Mouse (Mus musculus) megakaryocyte, embryonic 14.5 days (primary cell): ENCODE results near the gene Ntrk3. TPM values are rescaled to one million over a fixed set of nuclear protein-coding genes. Genes with fewer than 3 reads are reported as not detected.

Experiments
- H3K27me3 ChIP-seq: replicated peaks from 2 replicates; pipeline ENCODE3; 2012; ENCODE audit warnings: inconsistent platforms
- H3K36me3 ChIP-seq: replicated peaks from 2 replicates; pipeline ENCODE3; 2012; ENCODE audit warnings: low read length, inconsistent platforms, mixed read lengths
- H3K4me1 ChIP-seq: 2 replicates; pipeline ENCODE4 v1.6.1; 2012; ENCODE audit warnings: inconsistent platforms
- H3K4me3 ChIP-seq: replicated peaks from 2 replicates; pipeline ENCODE3; 2012; ENCODE audit warnings: moderate library complexity, mild to moderate bottlenecking, inconsistent platforms
- H3K9me3 ChIP-seq: 2 replicates; pipeline ENCODE4 v1.6.1; 2012; ENCODE audit warnings: inconsistent platforms
- FLI1 ChIP-seq: IDR thresholded peaks from 2 replicates; pipeline ENCODE4 v1.6.1; 2012; ENCODE audit warnings: low read length, inconsistent platforms, mixed read lengths
- GATA1 ChIP-seq: IDR thresholded peaks from 3 replicates; pipeline ENCODE4 v1.6.1; 2012; ENCODE audit warnings: mixed read lengths, low read length, inconsistent platforms, borderline replicate concordance
- polyA plus RNA-seq: library from polyadenylated mRNA; stranded (reverse); fragments of >175 nt; gene quantifications from 2 replicates; pipeline ENCODE4 v1.2.3, GENCODE M21; 2012; ENCODE audit warnings: low replicate concordance; ENCODE audit not compliant: insufficient read depth

The Ntrk3 gene
- polyA plus RNA-seq, 1 experiment = not detected

- no peak overlapping the region for H3K4me3 ChIP-seq
- H3K9me3 ChIP-seq = 0 out of 2 replicates have a peak, but pooled peaks cover 7% of the 10 kb centered on the region
- TF ChIP-seq GATA1 (no peak), FLI1 (no peak)
These were observed 552.2 kb downstream of the Ntrk3 start for GRCm38 (mm10) chr7:78185578-78185977.

DNA sequence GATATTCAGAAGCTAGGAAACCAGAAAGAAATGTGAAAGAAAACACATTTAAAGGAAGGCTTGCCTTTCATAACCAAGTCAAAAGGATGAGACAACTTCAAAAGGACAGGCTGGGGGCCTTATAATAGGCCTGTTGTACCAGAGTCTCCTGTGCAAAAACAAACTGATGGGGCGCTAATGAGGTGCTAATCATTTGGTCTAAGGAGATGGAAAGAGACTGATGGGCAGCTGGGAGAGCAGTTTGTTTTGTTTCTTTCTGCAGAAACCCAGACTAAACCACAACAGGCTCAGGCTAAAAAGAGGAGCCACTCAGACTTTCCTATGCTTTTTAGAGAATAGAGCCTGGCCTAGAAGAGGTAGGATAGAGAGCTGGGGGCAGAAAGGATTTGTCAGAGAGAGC is 554.4 kb downstream of the Ntrk3 start:
- Histone ChIP-seq H3K9me3 (no peaks in the 10 kb centered on the region), H3K4me1 (no peaks in the 10 kb centered on the region), H3K4me3 (no peak overlapping the region), H3K36me3 (no peaks in the 10 kb centered on the region), H3K27me3 (no peaks in the 10 kb centered on the region)
- TF ChIP-seq GATA1 = no peak
- TF ChIP-seq FLI1 = no peak

More at GRCm38 (mm10) chr7:78185578-78185977, 552.2 kb downstream of the Ntrk3 start:
- Histone ChIP-seq H3K4me1 (no peaks in the 10 kb centered on the region), H3K36me3 (no peaks in the 10 kb centered on the region), H3K27me3 (no peaks in the 10 kb centered on the region)

- Histone ChIP-seq H3K36me3 (no peaks in the 10 kb centered on the region), H3K4me1 (no peaks in the 10 kb centered on the region), H3K4me3 (no peak overlapping the region), H3K9me3 (no peaks in the 10 kb centered on the region), H3K27me3 (no peaks in the 10 kb centered on the region)
- TF ChIP-seq GATA1 (no peak), FLI1 (no peak)
These were observed 557.7 kb downstream of the Ntrk3 start for GRCm38 (mm10) chr7:78179996-78180665.

DNA sequence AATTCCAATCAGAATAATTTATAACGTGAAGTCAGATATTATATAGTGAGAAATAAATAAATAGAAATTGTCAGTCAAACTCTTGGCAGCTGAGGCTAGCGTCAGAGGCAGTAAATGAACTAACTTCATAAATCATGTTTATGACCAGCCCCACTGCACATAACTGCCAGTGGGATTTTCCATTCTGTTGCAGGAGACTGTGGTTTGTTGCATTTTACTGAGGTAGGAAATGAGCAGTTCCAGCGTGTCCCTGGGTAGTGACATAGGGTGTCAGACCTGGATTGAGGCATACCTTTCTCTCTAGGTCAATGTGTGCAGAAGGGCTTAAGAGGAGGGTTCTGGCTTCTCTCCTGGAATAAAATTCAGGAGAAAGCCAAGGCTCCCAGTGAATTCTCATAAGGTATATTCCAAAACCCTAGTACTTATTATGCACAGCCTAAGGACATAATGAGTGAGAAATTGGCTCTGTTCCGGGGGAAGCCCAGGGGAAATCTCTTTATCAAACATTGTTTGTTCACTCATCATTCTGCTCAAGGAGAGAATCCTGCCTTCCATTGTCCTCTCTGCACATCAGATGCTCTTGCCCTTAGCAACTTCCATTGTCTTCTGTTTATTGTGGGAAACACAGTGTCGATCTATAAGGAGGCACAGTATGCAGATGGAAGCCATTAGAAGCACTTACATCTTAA is 565.4 kb downstream of the Ntrk3 start:
- H3K27me3 ChIP-seq = no peaks in the 10 kb centered on the region
- TF ChIP-seq GATA1 = no peak
- no peak for TF ChIP-seq FLI1
- no peak overlapping the region for H3K4me3 ChIP-seq
- no peaks in the 10 kb centered on the region for H3K4me1 ChIP-seq
- no peaks in the 10 kb centered on the region for H3K36me3 ChIP-seq
- 0 out of 2 replicates have a peak, but pooled peaks cover 5% of the 10 kb centered on the region for H3K9me3 ChIP-seq

DNA sequence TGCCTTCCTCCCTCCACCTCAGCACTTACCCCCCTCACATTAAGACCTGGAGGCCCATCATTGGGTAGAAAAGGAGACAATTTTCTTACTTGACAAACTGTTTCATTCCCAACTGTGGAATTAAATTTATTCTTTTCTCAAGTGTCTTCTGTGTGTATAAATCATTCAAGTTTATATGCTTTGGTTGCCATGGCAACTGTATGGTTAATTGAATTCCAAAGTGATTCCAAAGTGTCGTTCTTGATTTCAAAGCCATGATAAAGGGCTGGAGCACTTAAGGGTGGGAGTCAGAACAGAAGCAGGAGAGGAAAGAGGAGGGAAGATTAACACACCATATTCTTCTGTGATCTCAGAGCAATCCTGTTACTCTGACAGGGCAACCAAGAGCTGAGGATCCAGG is 572.3 kb downstream of the Ntrk3 start:
- Histone ChIP-seq H3K27me3 (no peaks in the 10 kb centered on the region), H3K4me3 (no peak overlapping the region), H3K4me1 (no peaks in the 10 kb centered on the region), H3K9me3 (0 out of 2 replicates have a peak, but pooled peaks cover 5% of the 10 kb centered on the region), H3K36me3 (no peaks in the 10 kb centered on the region)
- TF ChIP-seq FLI1 (no peak), GATA1 (no peak)

GRCm38 (mm10) chr7:78157946-78158345 is 579.9 kb downstream of the Ntrk3 start:
- no peaks in the 10 kb centered on the region for H3K4me1 ChIP-seq
- peaks cover 30% of the 10 kb centered on the region for H3K9me3 ChIP-seq
- no peak for TF ChIP-seq FLI1
- no peak for TF ChIP-seq GATA1

GRCm38 (mm10) chr7:78145251-78145650 is 592.6 kb downstream of the Ntrk3 start:
- TF ChIP-seq GATA1 (no peak), FLI1 (no peak)
- H3K9me3 ChIP-seq = no peaks in the 10 kb centered on the region
- H3K4me1 ChIP-seq = no peaks in the 10 kb centered on the region
- H3K27me3 ChIP-seq = no peaks in the 10 kb centered on the region
- H3K4me3 ChIP-seq = no peak overlapping the region
- no peaks in the 10 kb centered on the region for H3K36me3 ChIP-seq

More at GRCm38 (mm10) chr7:78157946-78158345, 579.9 kb downstream of the Ntrk3 start:
- no peaks in the 10 kb centered on the region for H3K27me3 ChIP-seq
- H3K4me3 ChIP-seq = no peak overlapping the region
- no peaks in the 10 kb centered on the region for H3K36me3 ChIP-seq

DNA sequence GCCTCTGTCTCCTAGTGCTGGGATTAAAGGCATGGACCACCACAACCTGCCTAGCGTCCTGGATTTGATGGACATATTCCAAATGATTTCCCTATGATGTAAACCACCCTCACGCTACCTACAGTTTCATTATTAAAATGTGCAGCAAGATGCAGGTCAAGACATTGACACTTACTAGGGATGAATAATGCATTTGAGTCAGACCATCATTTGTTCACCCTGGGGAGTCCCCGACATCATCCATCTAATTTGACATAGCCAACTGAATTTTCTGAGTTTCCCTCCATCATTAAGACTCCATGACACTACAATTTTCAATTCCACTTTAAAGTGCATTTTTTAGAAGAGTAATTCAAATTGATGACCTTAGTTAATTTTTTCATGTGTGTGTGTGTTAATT is 593.0 kb downstream of the Ntrk3 start:
- H3K36me3 ChIP-seq = no peaks in the 10 kb centered on the region
- no peak overlapping the region for H3K4me3 ChIP-seq
- no peaks in the 10 kb centered on the region for H3K27me3 ChIP-seq
- no peaks in the 10 kb centered on the region for H3K4me1 ChIP-seq
- no peaks in the 10 kb centered on the region for H3K9me3 ChIP-seq
- TF ChIP-seq FLI1 (no peak), GATA1 (no peak)

DNA sequence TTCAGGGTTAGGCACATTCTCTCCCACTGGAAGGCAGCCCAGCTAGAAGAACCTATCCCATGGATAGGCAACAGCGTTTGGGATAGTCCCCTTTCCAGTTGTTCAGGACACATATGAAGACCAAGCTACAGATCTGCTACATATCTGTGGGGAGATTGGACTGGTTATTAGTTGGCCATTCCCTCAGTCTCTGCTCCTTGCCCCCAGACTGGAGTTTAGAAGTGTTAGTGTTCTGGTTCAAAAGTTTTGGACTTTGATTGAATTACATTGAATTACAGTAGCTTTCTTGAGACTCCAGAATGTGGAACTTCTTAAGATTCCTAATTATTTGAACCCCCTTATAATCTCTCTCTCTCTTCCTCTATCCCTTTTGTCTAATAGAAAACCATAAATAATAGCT is 607.8 kb downstream of the Ntrk3 start:
- TF ChIP-seq GATA1 = no peak
- TF ChIP-seq FLI1 = no peak
- Histone ChIP-seq H3K4me3 (no peak overlapping the region), H3K36me3 (no peaks in the 10 kb centered on the region), H3K9me3 (peaks cover 4% of the 10 kb centered on the region; the same call in 1 of the 2 replicates), H3K4me1 (no peaks in the 10 kb centered on the region), H3K27me3 (no peaks in the 10 kb centered on the region)

Other genes with a start within 250 kb of the Ntrk3 start
- gene Mrps11, start 45.1 kb upstream of the Ntrk3 start, polyA plus RNA-seq = 142 and 156 TPM in 2 replicates
- 14.3 TPM in 1 of 2 replicates, not detected in the other for gene Mrpl46, start 45.5 kb upstream of the Ntrk3 start, polyA plus RNA-seq
- gene Det1, start 109.3 kb upstream of the Ntrk3 start, polyA plus RNA-seq = 1.0 and 1.9 TPM in 2 replicates
- 34.1 and 96.8 TPM in 2 replicates for gene Aen, start 157.8 kb upstream of the Ntrk3 start, polyA plus RNA-seq
- 31.4 and 127 TPM in 2 replicates for gene Isg20, start 175.4 kb upstream of the Ntrk3 start, polyA plus RNA-seq